Mouse (Mus musculus) testis, adult 2 months (tissue): ENCODE data around the gene Foxf1.

Source experiments
- CTCF ChIP-seq: fragments of 200-500 bp; IDR thresholded peaks from 2 replicates; pipeline ENCODE4 v1.5.1; 2012; ENCODE audit warnings: low read depth, mild to moderate bottlenecking, inconsistent platforms, low read length, moderate library complexity; ENCODE audit not compliant: control insufficient read depth, insufficient read depth, insufficient replicate concordance
- POLR2A ChIP-seq: fragments of 200-500 bp; IDR thresholded peaks from 2 replicates; pipeline ENCODE4 v1.6.1; 2012; ENCODE audit warnings: low read depth, mild to moderate bottlenecking, inconsistent platforms, low read length, moderate library complexity; ENCODE audit not compliant: control insufficient read depth

DNA sequence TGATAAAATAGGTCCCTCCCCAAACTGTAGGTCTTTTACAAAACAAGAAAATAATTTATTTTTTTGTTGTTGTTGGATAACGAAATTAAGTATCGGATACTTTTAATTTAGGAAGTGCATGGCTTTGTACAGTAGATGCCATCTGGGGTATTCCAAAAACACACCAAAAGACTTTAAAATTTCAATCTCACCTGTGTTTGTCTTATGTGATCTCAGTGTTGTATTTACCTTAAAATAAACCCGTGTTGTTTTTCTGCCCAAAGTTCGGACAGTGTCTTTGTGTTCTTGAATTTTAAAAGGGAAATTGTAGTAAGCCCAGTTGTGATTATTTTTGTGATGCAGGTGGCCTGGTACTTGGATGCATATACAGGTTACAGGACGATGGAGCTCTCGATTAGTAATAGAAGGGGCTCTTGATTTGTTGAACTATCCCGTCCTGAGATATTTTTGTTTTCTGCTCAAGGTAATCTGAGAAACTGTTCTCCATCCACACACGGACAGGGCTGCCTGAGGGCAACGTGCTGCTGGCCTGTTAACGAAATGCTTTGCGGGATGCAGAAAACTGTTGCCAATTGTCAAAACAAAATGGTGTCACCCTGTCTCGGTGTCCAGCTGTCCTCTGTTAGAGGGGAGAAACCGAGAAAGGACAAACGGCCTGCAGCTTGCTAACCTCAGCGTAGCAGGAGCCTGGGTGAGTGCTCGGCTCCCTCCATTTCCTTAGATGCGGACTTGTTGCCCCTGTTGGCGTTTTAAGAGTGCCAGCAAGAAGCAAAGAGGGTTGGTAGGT lies 34.6 kb downstream of the Foxf1 start:
- TF ChIP-seq POLR2A = no peak
- no peak for TF ChIP-seq CTCF
